26 mouse cellular contexts compared by ENCODE assay signal in genomic region chr2:119170282-119170681, GRCm38 (mm10). TPM values are rescaled to one million over a fixed set of nuclear protein-coding genes. Genes with fewer than 3 reads are reported as not detected.
DNase-seq lines count a peak whose midpoint lies in the region; ATAC-seq and TF ChIP-seq lines count a peak whose summit lies in the region.
"Had no signal": no experiment of that assay in that cellular context is flagged by ENCODE, and none has a peak within 500 bp of the region (broad histone marks: within the 10 kb centered on the region; RNA-seq: fewer than 3 reads in every experiment).

No protein-coding gene starts in this region.

- intact Hi-C loops in heart, adult 2 months (cut with DNase I): no loop called here

- H3K79me3 ChIP-seq in C2C12 (ENCODE audit: low read depth): no peaks in the 10 kb centered on the region

- no peak for TF ChIP-seq CTCF in C2C12 (IDR thresholded peaks at IDR 0.05; ENCODE audit: control insufficient read depth, insufficient read depth, insufficient read length)
- TF ChIP-seq CTCF in heart, adult 2 months (IDR thresholded peaks at IDR 0.05): no peak

- no peak overlapping the region for H3K4me3 ChIP-seq in midbrain, embryonic 11.5 days (ENCODE audit: low read depth, low read length)
- no peak overlapping the region for H3K4me3 ChIP-seq in midbrain, embryonic 14.5 days (replicated peaks; ENCODE audit: low read depth, low read length)
- H3K4me3 ChIP-seq in C2C12 (ENCODE audit: insufficient read depth, poor library complexity, severe bottlenecking): no peak overlapping the region
- H3K4me3 ChIP-seq in heart, adult 2 months: no peak overlapping the region
- H3K4me3 ChIP-seq: embryonic facial prominence, embryonic 12.5 days; embryonic facial prominence, embryonic 15.5 days; forebrain, embryonic 12.5 days; forebrain, embryonic 15.5 days; hindbrain, embryonic 12.5 days; hindbrain, embryonic 15.5 days had no signal

- H3K36me3 ChIP-seq in midbrain, embryonic 11.5 days (ENCODE audit: control insufficient read depth, insufficient read depth, low read length): no peaks in the 10 kb centered on the region
- 0 out of 2 replicates have a peak, but pooled peaks cover 3% of the 10 kb centered on the region for H3K36me3 ChIP-seq in midbrain, embryonic 14.5 days (ENCODE audit: control insufficient read depth, insufficient read depth, low read length)
- no peaks in the 10 kb centered on the region for H3K36me3 ChIP-seq in C2C12 (ENCODE audit: control insufficient read depth, insufficient read depth)
- H3K36me3 ChIP-seq in heart, adult 2 months (ENCODE audit: control insufficient read depth, insufficient read depth, low read length): no peaks in the 10 kb centered on the region
- H3K36me3 ChIP-seq: embryonic facial prominence, embryonic 15.5 days; forebrain, embryonic 12.5 days; forebrain, embryonic 15.5 days; hindbrain, embryonic 15.5 days had no signal

- H3K79me2 ChIP-seq in C2C12 (ENCODE audit: control insufficient read depth, insufficient read depth): no peaks in the 10 kb centered on the region
- no peaks in the 10 kb centered on the region for H3K79me2 ChIP-seq in heart, adult 2 months (replicated peaks; ENCODE audit: control insufficient read depth, insufficient read depth, low read length)

- no peaks in the 10 kb centered on the region for H3K9me3 ChIP-seq in midbrain, embryonic 11.5 days (ENCODE audit: control insufficient read depth, low read length)
- no peaks in the 10 kb centered on the region for H3K9me3 ChIP-seq in midbrain, embryonic 14.5 days (ENCODE audit: control insufficient read depth, low read length)
- H3K9me3 ChIP-seq: embryonic facial prominence, embryonic 12.5 days; embryonic facial prominence, embryonic 15.5 days; forebrain, embryonic 12.5 days; forebrain, embryonic 15.5 days; hindbrain, embryonic 12.5 days; hindbrain, embryonic 15.5 days had no signal

- no peak overlapping the region for H3ac ChIP-seq in C2C12 (ENCODE audit: control insufficient read depth, insufficient read length, low read depth)

- no peak for TF ChIP-seq EP300 in heart, adult 2 months (IDR thresholded peaks at IDR 0.05; ENCODE audit: insufficient read depth, low read depth, low read length)

- peak; percentile 76 for DNase-seq in midbrain, embryonic 11.5 days (ENCODE audit: low spot score, missing footprints)
- DNase-seq in midbrain, embryonic 14.5 days: no peak
- no peak for DNase-seq in heart, adult 2 months
- DNase-seq in neural tube, embryonic 10.5 days (ENCODE audit: extremely low spot score, low spot score): no peak
- DNase-seq: adrenal gland, postnatal 10 days; adrenal gland, postnatal 36 days; B cell, adult 2 months; cerebellum, adult 18-20 months; cerebellum, adult 9-10 months; cerebellum, postnatal 14 days; gastrocnemius, postnatal 25 days; heart, adult 18-20 months had no signal

- no peak overlapping the region for H3K27ac ChIP-seq in midbrain, embryonic 11.5 days (ENCODE audit: low read depth, low read length)
- H3K27ac ChIP-seq in midbrain, embryonic 14.5 days (replicated peaks; ENCODE audit: low read depth, low read length): no peak overlapping the region
- no peak overlapping the region for H3K27ac ChIP-seq in heart, adult 2 months
- H3K27ac ChIP-seq: embryonic facial prominence, embryonic 12.5 days; embryonic facial prominence, embryonic 15.5 days; forebrain, embryonic 12.5 days; forebrain, embryonic 15.5 days; hindbrain, embryonic 12.5 days; hindbrain, embryonic 15.5 days had no signal

- 75% methylated on average over 2 of the region's 2 CpGs for WGBS in midbrain, embryonic 11.5 days
- WGBS in midbrain, embryonic 14.5 days: 80% methylated on average over 2 of the region's 2 CpGs
- 90% methylated on average over 2 of the region's 2 CpGs for WGBS in heart, adult 2 months

- no peak overlapping the region for H3K9ac ChIP-seq in midbrain, embryonic 11.5 days (ENCODE audit: low read length)
- H3K9ac ChIP-seq in midbrain, embryonic 14.5 days (replicated peaks; ENCODE audit: low read length): no peak overlapping the region
- H3K9ac ChIP-seq in heart, adult 2 months (ENCODE audit: low read depth, low read length): no peak overlapping the region
- H3K9ac ChIP-seq: embryonic facial prominence, embryonic 12.5 days; embryonic facial prominence, embryonic 15.5 days; forebrain, embryonic 12.5 days; forebrain, embryonic 15.5 days; hindbrain, embryonic 12.5 days; hindbrain, embryonic 15.5 days had no signal

- H3K27me3 ChIP-seq in midbrain, embryonic 11.5 days (ENCODE audit: control insufficient read depth, insufficient read depth, low read length): peaks cover 25% of the 10 kb centered on the region
- H3K27me3 ChIP-seq in midbrain, embryonic 14.5 days (ENCODE audit: control insufficient read depth, insufficient read depth, low read length): peaks cover 21% of the 10 kb centered on the region
- H3K27me3 ChIP-seq in C2C12 (ENCODE audit: control insufficient read depth, insufficient read depth, insufficient read length): no peaks in the 10 kb centered on the region
- H3K27me3 ChIP-seq in heart, adult 2 months (ENCODE audit: control insufficient read depth, insufficient read depth, low read length): no peaks in the 10 kb centered on the region
- H3K27me3 ChIP-seq: Patski had no signal

- H3K4me2 ChIP-seq in midbrain, embryonic 11.5 days: no peak overlapping the region
- H3K4me2 ChIP-seq in midbrain, embryonic 14.5 days (ENCODE audit: low read length): no peak overlapping the region
- H3K4me2 ChIP-seq: embryonic facial prominence, embryonic 12.5 days; embryonic facial prominence, embryonic 15.5 days; forebrain, embryonic 12.5 days; forebrain, embryonic 15.5 days; heart, embryonic 11.5 days; hindbrain, embryonic 12.5 days; hindbrain, embryonic 15.5 days had no signal

- TF ChIP-seq POLR2A in heart, adult 2 months (IDR thresholded peaks at IDR 0.05; ENCODE audit: insufficient read depth, low read depth, low read length): no peak

- no peak for ATAC-seq in midbrain, embryonic 11.5 days (ENCODE audit: low FRiP score)
- ATAC-seq in midbrain, embryonic 14.5 days (ENCODE audit: low FRiP score, low TSS enrichment): no peak
- 0 out of 2 replicates have a peak, but pooled peaks have one; percentile 8 for ATAC-seq in common myeloid progenitor, adult 5-6 weeks (replicated peaks; ENCODE audit: low read depth, poor library complexity, severe bottlenecking)
- no peak for ATAC-seq in megakaryocyte progenitor cell, adult 5-6 weeks (replicated peaks; ENCODE audit: poor library complexity)
- ATAC-seq: CD4-positive, CD25-positive, alpha-beta regulatory T cell, adult 4 months; forebrain, embryonic 15.5 days; Patski had no signal

- peaks cover 21% of the 10 kb centered on the region for H3K4me1 ChIP-seq in midbrain, embryonic 11.5 days (ENCODE audit: control insufficient read depth, insufficient read depth, low read length)
- H3K4me1 ChIP-seq in midbrain, embryonic 14.5 days (ENCODE audit: control insufficient read depth, insufficient read depth, low read length): peaks cover 19% of the 10 kb centered on the region
- peaks cover 7% of the 10 kb centered on the region for H3K4me1 ChIP-seq in heart, adult 2 months (ENCODE audit: control insufficient read depth, insufficient read depth, low read length)

RNA-seq across cellular contexts. Expression of gene Gchfr, which starts 2.7 kb away (rescaled TPM):
- polyA plus RNA-seq in midbrain, embryonic 11.5 days (2014; fragmentation: Nextera tagmentation; extraction: Ambion mirVana): 1.5 and 2.5 TPM in 2 replicates
- polyA plus RNA-seq in midbrain, embryonic 14.5 days (2014; fragmentation: Nextera tagmentation; extraction: Ambion mirVana): 7.4 and 8.6 TPM in 2 replicates
- polyA plus RNA-seq in C2C12 (2012; fragmentation: generic; extraction: Trizol): 80.5 TPM
- not detected in 2 replicates for total RNA-seq in common myeloid progenitor, adult 5-6 weeks (2017)
- 10 to 100 TPM in 1 of 2 experiments, 1 to 10 TPM in 1; 8.0 to 10.2 TPM for total RNA-seq in heart, adult 2 months (2021)
- 19.3 and 28.8 TPM in 2 replicates for polyA plus RNA-seq in heart, adult 2 months (2012; rRNA removed)
- 0.42 and 4.3 TPM in 2 replicates for total RNA-seq in megakaryocyte progenitor cell, adult 5-6 weeks (2015)
- total RNA-seq in megakaryocyte progenitor cell, adult 5-6 weeks (2017): not detected in 2 replicates
- total RNA-seq: gastrocnemius, adult 8-10 months; gastrocnemius, postnatal 25 days had no signal
- polyA plus RNA-seq: CD4-positive, CD25-positive, alpha-beta regulatory T cell, adult 4 months had no signal

RNA-seq across cellular contexts. Expression of gene Gm14137, which starts 4.0 kb away (rescaled TPM):
- 0.15 and 0.20 TPM in 2 replicates for polyA plus RNA-seq in midbrain, embryonic 11.5 days (2014; fragmentation: Nextera tagmentation; extraction: Ambion mirVana)
- polyA plus RNA-seq in midbrain, embryonic 14.5 days (2014; fragmentation: Nextera tagmentation; extraction: Ambion mirVana): 0.43 and 0.90 TPM in 2 replicates
- 1.5 TPM for polyA plus RNA-seq in C2C12 (2012; fragmentation: generic; extraction: Trizol)
- total RNA-seq in common myeloid progenitor, adult 5-6 weeks (2017): not detected in 2 replicates
- total RNA-seq in heart, adult 2 months (2021): not detected
- polyA plus RNA-seq in heart, adult 2 months (2012; rRNA removed): 0.04 TPM in 1 of 2 replicates, not detected in the other
- total RNA-seq in megakaryocyte progenitor cell, adult 5-6 weeks (2015): not detected in 2 replicates
- total RNA-seq in megakaryocyte progenitor cell, adult 5-6 weeks (2017): not detected in 2 replicates
- total RNA-seq: gastrocnemius, adult 8-10 months; gastrocnemius, postnatal 25 days; heart, adult 18-20 months; hematopoietic stem cell, adult 5-6 weeks had no signal
- polyA plus RNA-seq: heart, embryonic 11.5 days had no signal

RNA-seq across cellular contexts. Expression of gene Rmdn3, which starts 13.4 kb away (rescaled TPM):
- polyA plus RNA-seq in midbrain, embryonic 11.5 days (2014; fragmentation: Nextera tagmentation; extraction: Ambion mirVana): 41.1 and 46.7 TPM in 2 replicates
- 43.8 and 45.7 TPM in 2 replicates for polyA plus RNA-seq in midbrain, embryonic 14.5 days (2014; fragmentation: Nextera tagmentation; extraction: Ambion mirVana)
- 21.8 TPM for polyA plus RNA-seq in C2C12 (2012; fragmentation: generic; extraction: Trizol)
- total RNA-seq in common myeloid progenitor, adult 5-6 weeks (2017): 38.4 and 44.1 TPM in 2 replicates
- total RNA-seq in heart, adult 2 months (2021): 10 to 100 TPM; 20.0 to 20.1 TPM
- polyA plus RNA-seq in heart, adult 2 months (2012; rRNA removed): 9.0 and 12.4 TPM in 2 replicates
- total RNA-seq in megakaryocyte progenitor cell, adult 5-6 weeks (2015): 19.5 and 21.0 TPM in 2 replicates
- total RNA-seq in megakaryocyte progenitor cell, adult 5-6 weeks (2017): 39.8 and 44.2 TPM in 2 replicates

RNA-seq across cellular contexts. Expression of gene Zfyve19, which starts 38.1 kb away (rescaled TPM):
- 44.2 and 48.9 TPM in 2 replicates for polyA plus RNA-seq in midbrain, embryonic 11.5 days (2014; fragmentation: Nextera tagmentation; extraction: Ambion mirVana)
- polyA plus RNA-seq in midbrain, embryonic 14.5 days (2014; fragmentation: Nextera tagmentation; extraction: Ambion mirVana): 57.3 and 58.7 TPM in 2 replicates
- polyA plus RNA-seq in C2C12 (2012; fragmentation: generic; extraction: Trizol): 27.1 TPM
- 51.6 and 59.1 TPM in 2 replicates for total RNA-seq in common myeloid progenitor, adult 5-6 weeks (2017)
- total RNA-seq in heart, adult 2 months (2021): 10 to 100 TPM in 1 of 2 experiments, 1 to 10 TPM in 1; 8.5 to 11.6 TPM
- polyA plus RNA-seq in heart, adult 2 months (2012; rRNA removed): 17.1 and 25.2 TPM in 2 replicates
- total RNA-seq in megakaryocyte progenitor cell, adult 5-6 weeks (2015): 29.4 and 38.4 TPM in 2 replicates
- total RNA-seq in megakaryocyte progenitor cell, adult 5-6 weeks (2017): 59.2 and 79.1 TPM in 2 replicates

RNA-seq across cellular contexts. Expression of gene Dnajc17, which starts 38.3 kb away (rescaled TPM):
- 22.5 and 25.6 TPM in 2 replicates for polyA plus RNA-seq in midbrain, embryonic 11.5 days (2014; fragmentation: Nextera tagmentation; extraction: Ambion mirVana)
- polyA plus RNA-seq in midbrain, embryonic 14.5 days (2014; fragmentation: Nextera tagmentation; extraction: Ambion mirVana): 21.8 and 27.8 TPM in 2 replicates
- polyA plus RNA-seq in C2C12 (2012; fragmentation: generic; extraction: Trizol): 12.3 TPM
- total RNA-seq in common myeloid progenitor, adult 5-6 weeks (2017): 41.5 and 46.6 TPM in 2 replicates
- 10 to 100 TPM in 1 of 2 experiments, 1 to 10 TPM in 1; 9.3 to 10.1 TPM for total RNA-seq in heart, adult 2 months (2021)
- polyA plus RNA-seq in heart, adult 2 months (2012; rRNA removed): 2.5 and 4.1 TPM in 2 replicates
- total RNA-seq in megakaryocyte progenitor cell, adult 5-6 weeks (2015): 32.6 and 34.6 TPM in 2 replicates
- 86.0 and 87.8 TPM in 2 replicates for total RNA-seq in megakaryocyte progenitor cell, adult 5-6 weeks (2017)
